Mouse (Mus musculus) right cerebral cortex, adult 18-20 months (tissue): Measurements from ENCODE around the gene Ercc6l2.

Experiments used
- DNase-seq: peaks from one replicate; pipeline ENCODE4 v3.0.0; 2022; ENCODE audit warnings: mixed read lengths

The Ercc6l2 gene

DNA sequence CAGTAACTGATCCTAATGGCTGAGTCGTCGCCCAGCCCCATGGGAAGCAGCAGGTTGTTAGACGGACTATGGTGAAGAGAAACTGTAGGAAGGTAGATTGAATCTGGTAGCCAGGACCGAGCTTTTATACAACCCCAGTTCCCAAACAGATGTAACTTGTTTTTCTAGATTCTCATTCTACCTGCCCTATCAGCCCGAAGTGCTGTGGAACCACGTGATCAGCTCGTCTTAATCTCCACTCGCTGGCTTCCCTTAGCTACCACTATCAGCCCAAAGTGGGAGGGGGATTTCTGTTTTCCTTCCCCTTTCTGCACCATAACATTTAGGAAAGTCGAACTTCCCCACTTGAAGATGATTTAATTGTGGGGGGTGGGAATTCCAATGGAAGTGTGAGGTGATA is 121.3 kb downstream of the Ercc6l2 start:
- DNase-seq: no peak

DNA sequence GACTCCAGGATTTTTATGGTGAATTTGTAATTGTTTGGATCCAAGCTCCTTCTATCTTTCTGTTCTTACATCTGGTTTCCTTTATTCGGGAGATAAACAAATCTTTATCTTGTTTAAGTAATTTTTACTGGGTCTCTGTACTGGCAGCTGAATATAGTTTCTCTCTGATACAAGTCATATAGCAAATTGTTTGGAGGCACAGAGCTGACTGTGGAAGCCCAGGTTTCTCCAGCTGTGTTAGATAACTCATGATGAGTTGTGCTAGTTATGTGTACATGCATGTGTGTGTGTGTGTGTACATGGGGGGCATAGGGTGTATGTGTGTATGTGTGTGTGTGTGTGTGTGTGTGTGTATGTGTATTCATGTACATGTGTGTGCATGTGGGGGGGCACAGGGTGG is 125.2 kb downstream of the Ercc6l2 start:
- DNase-seq: no peak

- DNase-seq: no peak
Observed at GRCm38 (mm10) chr13:63941170-63941569, 126.1 kb downstream of the Ercc6l2 start.

DNA sequence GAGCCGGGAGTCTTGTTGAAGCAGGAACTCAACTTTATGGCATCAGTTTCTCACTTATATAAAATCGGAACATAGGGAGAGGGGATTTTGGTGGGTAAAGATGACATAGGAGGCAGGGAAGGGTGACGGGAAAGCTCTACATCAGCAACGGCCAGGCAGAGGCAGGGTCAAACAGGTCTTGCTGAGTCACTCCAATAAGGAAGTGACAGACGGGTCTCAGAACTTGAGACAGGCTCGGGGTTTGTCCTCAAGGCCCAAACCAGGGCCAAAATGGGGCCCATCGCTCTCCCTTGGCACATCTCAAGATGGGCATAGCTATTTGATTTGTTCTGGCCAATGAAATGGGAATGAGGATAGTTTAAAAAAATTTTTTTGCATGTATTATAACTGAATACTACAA is 128.6 kb downstream of the Ercc6l2 start:
- DNase-seq: no peak

GRCm38 (mm10) chr13:63944344-63945021 is 129.4 kb downstream of the Ercc6l2 start:
- DNase-seq: no peak
